8 mouse cellular contexts compared by ENCODE assay signal in the genomic region with DNA sequence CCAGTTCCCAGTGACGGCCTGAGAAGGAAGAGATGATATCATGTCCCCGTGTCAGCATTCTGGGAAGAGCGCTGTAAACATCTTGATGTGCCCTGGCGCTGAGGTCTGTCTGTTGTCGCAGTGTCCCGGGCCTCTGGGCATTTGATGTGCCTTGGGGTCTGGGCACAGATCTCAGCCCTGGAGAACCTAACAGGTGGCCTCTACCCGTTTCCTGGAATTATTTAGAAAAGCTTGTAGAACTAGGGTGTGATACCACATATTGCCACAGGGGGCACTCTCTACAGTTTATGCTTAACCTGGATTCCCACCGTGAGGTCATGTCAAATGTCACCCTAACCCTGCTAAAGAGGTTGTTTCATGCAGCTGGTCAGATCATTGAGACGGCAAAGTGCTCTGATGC. TPM values are rescaled to one million over a fixed set of nuclear protein-coding genes. Genes with fewer than 3 reads are reported as not detected.
DNase-seq lines count a peak whose midpoint lies in the region; ATAC-seq and TF ChIP-seq lines count a peak whose summit lies in the region.

No protein-coding gene starts in this region.

- H3K9ac ChIP-seq in hindbrain, embryonic 14.5 days = no peak overlapping the region
- no peak overlapping the region for H3K9ac ChIP-seq in hindbrain, embryonic 16.5 days (ENCODE audit: low read depth, low read length)
- H3K9ac ChIP-seq in heart, embryonic 12.5 days = no peak overlapping the region

- peak; percentile 42 for DNase-seq in hindbrain, embryonic 14.5 days (ENCODE audit: low spot score)
- peak; percentile 11 to 42 for DNase-seq in CD8-positive naive resting alpha-beta T cell, adult 2 months (ENCODE audit: low read depth in 2 of 2, low spot score in 2 of 2)
- no peak for DNase-seq in brain, embryonic 14.5 days (ENCODE audit: low read depth)
- DNase-seq in lung, adult 2 months = no peak
- DNase-seq in testis, postnatal 10 days (ENCODE audit: low spot score) = peak; percentile 68
- DNase-seq in heart, adult 11 months = no peak

- H3K36me3 ChIP-seq in hindbrain, embryonic 14.5 days (replicated peaks; ENCODE audit: control insufficient read depth, insufficient read depth) = no peaks in the 10 kb centered on the region
- no peaks in the 10 kb centered on the region for H3K36me3 ChIP-seq in hindbrain, embryonic 16.5 days (ENCODE audit: control insufficient read depth, insufficient read depth, low read length)
- H3K36me3 ChIP-seq in heart, embryonic 12.5 days = no peaks in the 10 kb centered on the region

- H3K9me3 ChIP-seq in hindbrain, embryonic 14.5 days (ENCODE audit: control insufficient read depth, low read length) = no peaks in the 10 kb centered on the region
- H3K9me3 ChIP-seq in hindbrain, embryonic 16.5 days (ENCODE audit: control insufficient read depth, low read length) = no peaks in the 10 kb centered on the region
- H3K9me3 ChIP-seq in heart, embryonic 12.5 days (replicated peaks) = no peaks in the 10 kb centered on the region

- H3K4me1 ChIP-seq in hindbrain, embryonic 14.5 days (replicated peaks; ENCODE audit: control insufficient read depth, insufficient read depth, low read length) = no peaks in the 10 kb centered on the region
- H3K4me1 ChIP-seq in hindbrain, embryonic 16.5 days (ENCODE audit: control insufficient read depth, insufficient read depth, low read depth, low read length) = no peaks in the 10 kb centered on the region
- H3K4me1 ChIP-seq in lung, adult 2 months (ENCODE audit: control insufficient read depth, insufficient read depth, low read length) = peaks cover 23% of the 10 kb centered on the region
- peaks cover 30% of the 10 kb centered on the region for H3K4me1 ChIP-seq in heart, embryonic 12.5 days (replicated peaks)

- no peak overlapping the region for H3K4me2 ChIP-seq in hindbrain, embryonic 14.5 days (replicated peaks)
- H3K4me2 ChIP-seq in hindbrain, embryonic 16.5 days (ENCODE audit: low read length) = no peak overlapping the region
- H3K4me2 ChIP-seq in heart, embryonic 12.5 days = no peak overlapping the region

- H3K27me3 ChIP-seq in hindbrain, embryonic 14.5 days (ENCODE audit: control insufficient read depth, insufficient read depth, low read length) = no peaks in the 10 kb centered on the region
- no peaks in the 10 kb centered on the region for H3K27me3 ChIP-seq in hindbrain, embryonic 16.5 days (replicated peaks; ENCODE audit: control insufficient read depth, insufficient read depth, low read length)
- H3K27me3 ChIP-seq in heart, embryonic 12.5 days (replicated peaks) = 0 out of 2 replicates have a peak, but pooled peaks cover 11% of the 10 kb centered on the region

- no peak for ATAC-seq in hindbrain, embryonic 14.5 days (ENCODE audit: low FRiP score)
- ATAC-seq in hindbrain, embryonic 16.5 days = no peak
- ATAC-seq in heart, embryonic 12.5 days (ENCODE audit: insufficient number of reproducible peaks, low FRiP score) = no peak

- no peak for TF ChIP-seq POLR2A in brain, embryonic 14.5 days (IDR thresholded peaks at IDR 0.05; ENCODE audit: borderline replicate concordance, extremely low read depth, insufficient read depth, insufficient read length, poor library complexity, severe bottlenecking)
- TF ChIP-seq POLR2A in lung, adult 2 months (IDR thresholded peaks at IDR 0.05; ENCODE audit: borderline replicate concordance, extremely low read depth, low read depth, low read length) = no peak

- WGBS in hindbrain, embryonic 14.5 days = 67% methylated on average over 9 of the region's 9 CpGs
- 59% methylated on average over 9 of the region's 9 CpGs for WGBS in hindbrain, embryonic 16.5 days
- WGBS in lung, adult 2 months = 42% methylated on average over 9 of the region's 9 CpGs
- 64% methylated on average over 9 of the region's 9 CpGs for WGBS in heart, embryonic 12.5 days

- no peak overlapping the region for H3K27ac ChIP-seq in hindbrain, embryonic 14.5 days
- H3K27ac ChIP-seq in hindbrain, embryonic 16.5 days (ENCODE audit: low read depth, low read length) = no peak overlapping the region
- H3K27ac ChIP-seq in heart, embryonic 12.5 days (ENCODE audit: poor library complexity, severe bottlenecking) = no peak overlapping the region

- peak; percentile 62 for TF ChIP-seq CTCF in brain, embryonic 14.5 days (IDR thresholded peaks at IDR 0.05; ENCODE audit: borderline replicate concordance, extremely low read depth, insufficient read depth, insufficient read length)
- peak; percentile 36 for TF ChIP-seq CTCF in lung, adult 2 months (IDR thresholded peaks at IDR 0.05; ENCODE audit: insufficient read depth, low read length)

- H3K4me3 ChIP-seq in hindbrain, embryonic 14.5 days (replicated peaks; ENCODE audit: low read length) = no peak overlapping the region
- no peak overlapping the region for H3K4me3 ChIP-seq in hindbrain, embryonic 16.5 days (ENCODE audit: low read length)
- no peak overlapping the region for H3K4me3 ChIP-seq in lung, adult 2 months (replicated peaks; ENCODE audit: extremely low read depth, low read depth, low read length)
- no peak overlapping the region for H3K4me3 ChIP-seq in heart, embryonic 12.5 days

RNA-seq across cellular contexts. Expression of a gene that starts 18.0 kb away (rescaled TPM):
- 0.13 and 0.22 TPM in 2 replicates for polyA plus RNA-seq in hindbrain, embryonic 14.5 days (2014; fragmentation: Nextera tagmentation; extraction: Ambion mirVana)
- polyA plus RNA-seq in hindbrain, embryonic 16.5 days (2015; fragmentation: Nextera tagmentation; extraction: Ambion mirVana) = 0.49 and 0.75 TPM in 2 replicates
- polyA plus RNA-seq in brain, embryonic 14.5 days (2012; rRNA removed) = 0.24 and 0.38 TPM in 2 replicates
- 5.4 and 7.2 TPM in 2 replicates for polyA plus RNA-seq in lung, adult 2 months (2012; rRNA removed)
- polyA plus RNA-seq in heart, embryonic 12.5 days (2016; fragmentation: Nextera tagmentation; extraction: Ambion mirVana) = 0.33 and 0.38 TPM in 2 replicates

RNA-seq across cellular contexts. Expression of a gene that starts 51.6 kb away (rescaled TPM):
- polyA plus RNA-seq in hindbrain, embryonic 14.5 days (2014; fragmentation: Nextera tagmentation; extraction: Ambion mirVana) = 5.5 and 6.1 TPM in 2 replicates
- polyA plus RNA-seq in hindbrain, embryonic 16.5 days (2015; fragmentation: Nextera tagmentation; extraction: Ambion mirVana) = 7.1 and 8.3 TPM in 2 replicates
- 3.1 TPM in 2 replicates for polyA plus RNA-seq in brain, embryonic 14.5 days (2012; rRNA removed)
- 122 and 130 TPM in 2 replicates for polyA plus RNA-seq in lung, adult 2 months (2012; rRNA removed)
- 3.1 and 3.5 TPM in 2 replicates for polyA plus RNA-seq in heart, embryonic 12.5 days (2016; fragmentation: Nextera tagmentation; extraction: Ambion mirVana)

Comparison
In these comparisons a context has a peak if more than half of its experiments do, and no peak if none do; other contexts are left out.
1. DNase-seq: peak in hindbrain, embryonic 14.5 days (single experiment), CD8-positive naive resting alpha-beta T cell, adult 2 months (2 of 2) and testis, postnatal 10 days (single experiment); none in brain, embryonic 14.5 days (single experiment), lung, adult 2 months (single experiment) and heart, adult 11 months (single experiment).
2. RNA of a gene that starts 51.6 kb away (polyA plus RNA-seq): 122 to 130 TPM in lung, adult 2 months; 7.1 to 8.3 TPM in hindbrain, embryonic 16.5 days, 5.5 to 6.1 TPM in hindbrain, embryonic 14.5 days, 3.1 to 3.5 TPM in heart, embryonic 12.5 days and 3.1 TPM in brain, embryonic 14.5 days; every median in the first group is over 10 times any median in the second.